22 mouse cellular contexts compared by ENCODE assay signal in genomic region chr10:123998959-123999358, GRCm38 (mm10).
"Had no signal": no experiment of that assay in that cellular context is flagged by ENCODE, and none has a peak within 500 bp of the region (broad histone marks: within the 10 kb centered on the region; RNA-seq: fewer than 3 reads in every experiment).

No protein-coding gene starts in this region.

- H3K27me3 ChIP-seq: heart, embryonic 13.5 days; heart, embryonic 15.5 days; hindbrain, embryonic 13.5 days; hindbrain, embryonic 15.5 days; limb, embryonic 13.5 days; limb, embryonic 15.5 days; liver, embryonic 12.5 days had no signal

- H3K9me3 ChIP-seq: heart, embryonic 10.5 days; heart, embryonic 13.5 days; heart, embryonic 15.5 days; hindbrain, embryonic 13.5 days; hindbrain, embryonic 15.5 days; limb, embryonic 13.5 days; limb, embryonic 15.5 days; liver, embryonic 12.5 days had no signal

- H3K4me3 ChIP-seq: heart, embryonic 10.5 days; heart, embryonic 13.5 days; heart, embryonic 15.5 days; hindbrain, embryonic 13.5 days; hindbrain, embryonic 15.5 days; layer of hippocampus, adult 2 months; limb, embryonic 13.5 days; limb, embryonic 15.5 days; liver, embryonic 12.5 days had no signal

- H3K36me3 ChIP-seq: heart, embryonic 10.5 days; heart, embryonic 13.5 days; heart, embryonic 15.5 days; hindbrain, embryonic 13.5 days; hindbrain, embryonic 15.5 days; limb, embryonic 13.5 days; limb, embryonic 15.5 days; liver, embryonic 12.5 days had no signal

- H3K9ac ChIP-seq: heart, embryonic 13.5 days; heart, embryonic 15.5 days; hindbrain, embryonic 13.5 days; hindbrain, embryonic 15.5 days; limb, embryonic 13.5 days; limb, embryonic 15.5 days; liver, embryonic 12.5 days; liver, embryonic 14.5 days had no signal

- DNase-seq: gastrocnemius, postnatal 14 days; heart, adult 18-20 months; heart, postnatal 14 days; heart, postnatal 36 days; kidney, adult 11 months; kidney, adult 2 months; kidney, postnatal 10 days; kidney, postnatal 25 days; kidney, postnatal 4 days; layer of hippocampus, postnatal 36 days; left cerebral cortex, postnatal 4 days had no signal

- H3K4me1 ChIP-seq: heart, embryonic 10.5 days; heart, embryonic 13.5 days; heart, embryonic 15.5 days; hindbrain, embryonic 13.5 days; hindbrain, embryonic 15.5 days; limb, embryonic 13.5 days; limb, embryonic 15.5 days; liver, embryonic 12.5 days had no signal

- H3K27ac ChIP-seq: heart, embryonic 10.5 days; heart, embryonic 13.5 days; heart, embryonic 15.5 days; hindbrain, embryonic 13.5 days; hindbrain, embryonic 15.5 days; hindbrain, postnatal 0 days; layer of hippocampus, adult 2 months; limb, embryonic 13.5 days; limb, embryonic 15.5 days; liver, embryonic 12.5 days; liver, embryonic 14.5 days had no signal
